Mouse (Mus musculus): ENCODE results near the gene Slc4a10. TPM values are rescaled to one million over a fixed set of nuclear protein-coding genes. Genes with fewer than 3 reads are reported as not detected.

The Slc4a10 gene
- polyA plus RNA-seq, 2 experiments, result not detected

DNA sequence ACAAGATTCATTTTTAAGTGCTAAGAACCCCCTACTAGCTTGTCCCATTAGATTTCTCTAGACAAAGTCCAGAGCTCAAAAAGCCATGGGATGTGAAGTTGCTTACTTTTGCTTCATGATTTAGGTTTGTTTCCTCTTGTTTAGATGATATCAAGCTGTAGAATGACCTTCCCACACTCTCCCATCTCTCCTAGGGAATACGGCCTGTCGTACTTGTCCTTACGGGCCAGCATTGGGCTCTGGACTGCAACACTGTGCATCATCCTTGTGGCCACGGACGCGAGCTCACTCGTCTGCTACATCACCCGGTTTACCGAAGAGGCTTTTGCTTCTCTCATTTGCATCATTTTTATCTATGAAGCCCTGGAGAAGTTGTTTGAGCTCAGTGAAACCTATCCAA, 222.2 kb downstream of the Slc4a10 start:
- DNase-seq (ENCODE audit: low read depth in 3 of 3, low spot score in 3 of 3), result no peak
- no peak for ATAC-seq (ENCODE audit: insufficient read depth)
- H3K9ac ChIP-seq (replicated peaks), result no peak overlapping the region
- WGBS (ENCODE audit: insufficient replicate concordance), result 80% methylated on average over 9 of the region's 9 CpGs
- H3K36me3 ChIP-seq (replicated peaks; ENCODE audit: control insufficient read depth, insufficient read depth, low read depth), result no peaks in the 10 kb centered on the region
- H3K4me2 ChIP-seq (ENCODE audit: low read depth), result no peak overlapping the region
- no peak overlapping the region for H3K4me3 ChIP-seq (ENCODE audit: insufficient read depth in 1 of 2, low read depth in 2 of 2, low read length in 2 of 2)
- H3K27ac ChIP-seq, result no peak overlapping the region
- H3K27me3 ChIP-seq (ENCODE audit: control insufficient read depth, insufficient read depth, low read length), result no peaks in the 10 kb centered on the region
- no peaks in the 10 kb centered on the region for H3K4me1 ChIP-seq (replicated peaks; ENCODE audit: control insufficient read depth in 2 of 2, insufficient read depth in 2 of 2, low read length in 1 of 2)
- TF ChIP-seq CTCF (IDR thresholded peaks at IDR 0.05; ENCODE audit: low read depth) (no peak), EP300 (IDR thresholded peaks at IDR 0.05; ENCODE audit: low read depth) (no peak)
- no peaks in the 10 kb centered on the region for H3K9me3 ChIP-seq (ENCODE audit: control insufficient read depth, low read length)

DNA sequence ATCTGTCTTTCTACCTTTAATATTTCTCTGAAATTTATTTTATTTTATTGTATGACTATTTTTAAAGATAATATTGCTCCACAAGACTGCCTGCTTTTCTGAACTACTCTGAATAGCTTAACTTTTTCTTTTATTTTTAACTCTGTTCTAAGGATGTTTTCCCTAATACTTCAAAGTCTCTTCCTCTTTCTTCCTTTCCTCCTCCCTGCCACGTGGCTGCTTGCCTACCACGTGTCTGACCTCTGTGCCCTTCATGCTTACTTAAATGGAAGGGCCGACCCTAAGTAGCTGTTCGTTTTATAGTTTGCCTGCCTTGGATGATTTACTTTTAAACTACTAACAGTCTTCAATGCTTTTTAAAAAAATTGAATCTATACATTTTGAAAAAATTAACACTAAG, 225.6 kb downstream of the Slc4a10 start:
- DNase-seq (ENCODE audit: low read depth in 3 of 3, low spot score in 3 of 3), result no peak

DNA sequence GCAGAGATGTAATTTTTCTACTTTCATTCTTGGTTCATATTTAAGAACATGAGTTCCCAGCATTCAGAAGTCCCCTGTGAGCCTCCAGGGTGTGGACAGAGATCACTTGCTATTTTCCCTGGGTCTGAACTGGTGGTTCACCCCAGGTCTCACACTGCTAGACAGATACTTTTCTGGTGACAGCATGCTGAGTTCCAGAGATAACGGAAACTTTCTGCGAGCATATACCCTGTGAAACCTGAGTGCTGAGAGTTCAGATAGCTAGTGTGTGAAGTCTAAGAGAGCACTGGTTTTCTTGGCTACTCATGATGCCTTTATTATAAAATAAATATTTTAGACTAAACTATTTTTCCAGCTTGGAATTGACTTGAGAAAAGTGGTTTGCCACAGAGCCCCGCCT, 232.5 kb downstream of the Slc4a10 start:
- WGBS (ENCODE audit: insufficient replicate concordance), result 42% methylated on average over 3 of the region's 3 CpGs
- Histone ChIP-seq H3K9ac (replicated peaks) (no peak overlapping the region), H3K4me3 (ENCODE audit: insufficient read depth in 1 of 2, low read depth in 2 of 2, low read length in 2 of 2) (no peak overlapping the region), H3K9me3 (ENCODE audit: control insufficient read depth, low read length) (no peaks in the 10 kb centered on the region), H3K36me3 (replicated peaks; ENCODE audit: control insufficient read depth, insufficient read depth, low read depth) (no peaks in the 10 kb centered on the region), H3K4me1 (replicated peaks; ENCODE audit: control insufficient read depth in 2 of 2, insufficient read depth in 2 of 2, low read length in 1 of 2) (no peaks in the 10 kb centered on the region), H3K27ac (no peak overlapping the region), H3K4me2 (ENCODE audit: low read depth) (no peak overlapping the region), H3K27me3 (ENCODE audit: control insufficient read depth, insufficient read depth, low read length) (no peaks in the 10 kb centered on the region)
- ATAC-seq (ENCODE audit: insufficient read depth), result 0 out of 2 replicates have a peak, but pooled peaks have one; percentile 47
- TF ChIP-seq CTCF (IDR thresholded peaks at IDR 0.05; ENCODE audit: low read depth) (no peak), EP300 (IDR thresholded peaks at IDR 0.05; ENCODE audit: low read depth) (no peak)
- no peak for DNase-seq (ENCODE audit: low read depth in 3 of 3, low spot score in 3 of 3)

More for the DNA sequence above, 225.6 kb downstream of the Slc4a10 start:
- TF ChIP-seq EP300 (IDR thresholded peaks at IDR 0.05; ENCODE audit: low read depth) (no peak), CTCF (IDR thresholded peaks at IDR 0.05; ENCODE audit: low read depth) (no peak)
- Histone ChIP-seq H3K4me3 (ENCODE audit: insufficient read depth in 1 of 2, low read depth in 2 of 2, low read length in 2 of 2) (no peak overlapping the region), H3K36me3 (replicated peaks; ENCODE audit: control insufficient read depth, insufficient read depth, low read depth) (no peaks in the 10 kb centered on the region), H3K9ac (replicated peaks) (no peak overlapping the region), H3K9me3 (ENCODE audit: control insufficient read depth, low read length) (no peaks in the 10 kb centered on the region), H3K27ac (no peak overlapping the region), H3K4me1 (replicated peaks; ENCODE audit: control insufficient read depth in 2 of 2, insufficient read depth in 2 of 2, low read length in 1 of 2) (no peaks in the 10 kb centered on the region), H3K27me3 (ENCODE audit: control insufficient read depth, insufficient read depth, low read length) (no peaks in the 10 kb centered on the region), H3K4me2 (ENCODE audit: low read depth) (no peak overlapping the region)
- WGBS (ENCODE audit: insufficient replicate concordance), result 38% methylated on average over 4 of the region's 4 CpGs
- no peak for ATAC-seq (ENCODE audit: insufficient read depth)

DNA sequence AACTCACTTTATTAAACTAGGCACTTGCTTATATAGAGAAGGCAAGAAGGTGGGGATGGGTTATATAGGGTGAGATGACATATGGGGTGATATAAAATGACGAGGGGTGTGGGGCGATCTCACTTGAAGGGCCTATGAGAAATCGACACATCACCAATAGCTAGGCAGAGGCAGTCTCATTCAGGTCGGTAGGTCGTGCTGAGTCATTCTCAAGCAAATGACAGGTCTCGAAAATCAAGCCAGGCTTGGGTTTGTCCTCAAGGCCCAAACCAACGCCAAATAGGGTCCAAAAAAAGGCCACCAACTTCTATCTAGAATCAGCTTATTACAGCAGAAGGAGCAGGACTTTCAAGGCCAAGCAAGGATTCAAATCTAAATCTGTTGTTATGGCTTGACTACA, 233.5 kb downstream of the Slc4a10 start:
- no peaks in the 10 kb centered on the region for H3K4me1 ChIP-seq (replicated peaks; ENCODE audit: control insufficient read depth in 2 of 2, insufficient read depth in 2 of 2, low read length in 1 of 2)
- ATAC-seq (ENCODE audit: insufficient read depth) (no peak), DNase-seq (ENCODE audit: low read depth in 3 of 3, low spot score in 3 of 3) (no peak)
- 60% methylated on average over 7 of the region's 7 CpGs for WGBS (ENCODE audit: insufficient replicate concordance)
- no peaks in the 10 kb centered on the region for H3K36me3 ChIP-seq (replicated peaks; ENCODE audit: control insufficient read depth, insufficient read depth, low read depth)
- H3K27me3 ChIP-seq (ENCODE audit: control insufficient read depth, insufficient read depth, low read length), result no peaks in the 10 kb centered on the region
- no peaks in the 10 kb centered on the region for H3K9me3 ChIP-seq (ENCODE audit: control insufficient read depth, low read length)
- no peak overlapping the region for H3K4me3 ChIP-seq (ENCODE audit: insufficient read depth in 1 of 2, low read depth in 2 of 2, low read length in 2 of 2)
- TF ChIP-seq EP300 (IDR thresholded peaks at IDR 0.05; ENCODE audit: low read depth) (no peak), CTCF (IDR thresholded peaks at IDR 0.05; ENCODE audit: low read depth) (no peak)
- no peak overlapping the region for H3K27ac ChIP-seq
- no peak overlapping the region for H3K4me2 ChIP-seq (ENCODE audit: low read depth)
- no peak overlapping the region for H3K9ac ChIP-seq (replicated peaks)

DNA sequence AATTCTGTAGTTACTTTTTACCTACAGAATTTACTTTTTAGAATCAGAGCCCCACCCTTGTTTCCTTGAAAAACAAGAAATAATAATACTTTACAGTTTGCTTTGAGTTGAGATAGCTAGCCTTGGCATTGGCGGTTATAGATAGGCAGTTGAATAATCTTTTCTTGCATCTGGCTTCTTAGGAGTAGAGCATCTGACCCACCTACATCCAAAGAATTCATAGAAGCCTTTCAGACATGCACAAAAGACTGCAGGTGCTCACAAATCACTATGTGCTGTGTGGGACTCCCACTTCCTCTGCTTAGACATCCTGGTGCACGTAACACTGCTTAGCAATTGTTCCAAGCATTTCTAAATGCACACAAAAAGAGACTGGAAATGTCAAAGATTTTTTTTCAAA, 238.8 kb downstream of the Slc4a10 start:
- H3K36me3 ChIP-seq (replicated peaks; ENCODE audit: control insufficient read depth, insufficient read depth, low read depth), result no peaks in the 10 kb centered on the region
- no peaks in the 10 kb centered on the region for H3K9me3 ChIP-seq (ENCODE audit: control insufficient read depth, low read length)
- no peaks in the 10 kb centered on the region for H3K27me3 ChIP-seq (ENCODE audit: control insufficient read depth, insufficient read depth, low read length)
- ATAC-seq (ENCODE audit: insufficient read depth) (peak; percentile 33; the same call in 1 of the 2 replicates), DNase-seq (ENCODE audit: low read depth in 3 of 3, low spot score in 3 of 3) (peak in 2 of 3 experiments; percentile 0 to 5)
- 47% methylated on average over 2 of the region's 2 CpGs for WGBS (ENCODE audit: insufficient replicate concordance)
- no peaks in the 10 kb centered on the region for H3K4me1 ChIP-seq (replicated peaks; ENCODE audit: control insufficient read depth in 2 of 2, insufficient read depth in 2 of 2, low read length in 1 of 2)
- H3K4me2 ChIP-seq (ENCODE audit: low read depth), result no peak overlapping the region
- no peak overlapping the region for H3K4me3 ChIP-seq (ENCODE audit: insufficient read depth in 1 of 2, low read depth in 2 of 2, low read length in 2 of 2)
- TF ChIP-seq EP300 (IDR thresholded peaks at IDR 0.05; ENCODE audit: low read depth) (0 out of 2 replicates have a peak, but pooled peaks have one; percentile 36), CTCF (IDR thresholded peaks at IDR 0.05; ENCODE audit: low read depth) (no peak)
- no peak overlapping the region for H3K27ac ChIP-seq
- H3K9ac ChIP-seq (replicated peaks), result no peak overlapping the region
